Mouse (Mus musculus) erythroblast, embryonic 14.5 days (primary cell): Measurements from ENCODE around the gene Snrnp27. TPM values are rescaled to one million over a fixed set of nuclear protein-coding genes. Genes with fewer than 3 reads are reported as not detected.

Experiments used
- H3K27me3 ChIP-seq: 2 replicates; pipeline ENCODE4 v1.6.1; 2012; ENCODE audit warnings: inconsistent platforms; ENCODE audit not compliant: control insufficient read depth
- H3K36me3 ChIP-seq: 2 replicates; pipeline ENCODE4 v1.6.1; 2012; ENCODE audit warnings: mild to moderate bottlenecking, inconsistent platforms; ENCODE audit not compliant: control insufficient read depth
- H3K4me1 ChIP-seq: 2 replicates; pipeline ENCODE4 v1.6.1; 2012; ENCODE audit warnings: inconsistent platforms; ENCODE audit not compliant: control insufficient read depth
- H3K4me3 ChIP-seq: replicated peaks from 2 replicates; pipeline ENCODE3; 2012; ENCODE audit warnings: moderate library complexity, mild to moderate bottlenecking, inconsistent platforms
- H3K9me3 ChIP-seq: 2 replicates; pipeline ENCODE4 v1.6.1; 2012; ENCODE audit warnings: low read length, inconsistent platforms, mixed read lengths; ENCODE audit not compliant: control insufficient read depth
- GATA1 ChIP-seq: IDR thresholded peaks from 2 replicates; pipeline ENCODE4 v1.6.1; 2012; ENCODE audit warnings: low read length, inconsistent platforms, mixed read lengths
- TAL1 ChIP-seq: IDR thresholded peaks from 3 replicates; pipeline ENCODE4 v1.6.1; 2012; ENCODE audit warnings: low read length, inconsistent platforms, mixed read lengths
- polyA plus RNA-seq: library from polyadenylated mRNA; stranded (reverse); fragments of >175 nt; gene quantifications from 2 replicates; pipeline ENCODE4 v1.2.3, GENCODE M21; 2012

Snrnp27 gene
- polyA plus RNA-seq, 1 experiment = 41.0 TPM

- Histone ChIP-seq H3K4me3 (peak overlapping the region; percentile 43), H3K9me3 (no peaks in the 10 kb centered on the region), H3K27me3 (peaks cover 15% of the 10 kb centered on the region), H3K4me1 (peaks cover 91% of the 10 kb centered on the region), H3K36me3 (peaks cover 12% of the 10 kb centered on the region)
- no peak for TF ChIP-seq TAL1
- peak; percentile 77 for TF ChIP-seq GATA1
Observed at GRCm38 (mm10) chr6:86636495-86636894, 47.8 kb downstream of the Snrnp27 start.

- Histone ChIP-seq H3K9me3 (no peaks in the 10 kb centered on the region), H3K4me1 (peaks cover 55% of the 10 kb centered on the region)
- TF ChIP-seq GATA1 = no peak
- TF ChIP-seq TAL1 = no peak
Observed at GRCm38 (mm10) chr6:86630141-86630540, 54.2 kb downstream of the Snrnp27 start.

GRCm38 (mm10) chr6:86627946-86628345 lies 56.4 kb downstream of the Snrnp27 start, which contains the start of gene Asprv1:
Gene Asprv1 (plus strand): TSS chr6:86628164.
- peaks cover 30% of the 10 kb centered on the region for H3K27me3 ChIP-seq
- H3K36me3 ChIP-seq = no peaks in the 10 kb centered on the region
- H3K9me3 ChIP-seq = no peaks in the 10 kb centered on the region
- TF ChIP-seq TAL1 (no peak), GATA1 (no peak)
- H3K4me1 ChIP-seq = peaks cover 41% of the 10 kb centered on the region
- no peak within 1 kb of the TSS for H3K4me3 ChIP-seq

More at GRCm38 (mm10) chr6:86630141-86630540, 54.2 kb downstream of the Snrnp27 start:
- Histone ChIP-seq H3K4me3 (no peak overlapping the region), H3K27me3 (peaks cover 25% of the 10 kb centered on the region), H3K36me3 (no peaks in the 10 kb centered on the region)

Other genes starting within 250 kb of the Snrnp27 start
- 0.84 and 1.5 TPM in 2 replicates for gene C87436, start 246.1 kb downstream of the Snrnp27 start, polyA plus RNA-seq
- gene Pcbp1, start 158.2 kb downstream of the Snrnp27 start, polyA plus RNA-seq = 148 and 149 TPM in 2 replicates
- gene Asprv1, start 56.4 kb downstream of the Snrnp27 start, polyA plus RNA-seq = 0.03 TPM in 1 of 2 replicates, not detected in the other
- gene Mxd1, start 15.4 kb downstream of the Snrnp27 start, polyA plus RNA-seq = 11.9 and 12.6 TPM in 2 replicates
- 0.19 and 1.0 TPM in 2 replicates for gene Gmcl1, start 48.9 kb upstream of the Snrnp27 start, polyA plus RNA-seq
- not detected in 2 replicates for gene Anxa4, start 109.1 kb upstream of the Snrnp27 start, polyA plus RNA-seq
- 0.32 and 0.71 TPM in 2 replicates for gene Aak1, start 165.0 kb upstream of the Snrnp27 start, polyA plus RNA-seq